Mouse (Mus musculus): Measurements from ENCODE around the gene Klc1. TPM values are rescaled to one million over a fixed set of nuclear protein-coding genes. Genes with fewer than 3 reads are reported as not detected.

Gene Klc1
- polyA plus RNA-seq, 1 experiment from 2014 or later, result 52.2 TPM

GRCm38 (mm10) chr12:111812611-111813010 lies 54.0 kb downstream of the Klc1 start:
- no peak for DNase-seq (ENCODE audit: low spot score)

GRCm38 (mm10) chr12:111813111-111813765 lies 54.6 kb downstream of the Klc1 start:
- peak; percentile 2 for DNase-seq (ENCODE audit: low spot score)

GRCm38 (mm10) chr12:111813766-111814617 lies 55.3 kb downstream of the Klc1 start, which contains the start of the genes Xrcc3 and Zfyve21:
Gene Xrcc3, minus strand, starts transcription at chr12:111813873.
Gene Zfyve21, plus strand, starts transcription at chr12:111814170.
- DNase-seq (ENCODE audit: low spot score), result peak; percentile 99

- DNase-seq (ENCODE audit: low spot score), result peak; percentile 5
These were observed 56.4 kb downstream of the Klc1 start for GRCm38 (mm10) chr12:111814769-111815762.

GRCm38 (mm10) chr12:111816528-111816927 lies 57.9 kb downstream of the Klc1 start:
- peak; percentile 43 for DNase-seq (ENCODE audit: low spot score)

- DNase-seq (ENCODE audit: low spot score), result no peak
These were observed 58.3 kb downstream of the Klc1 start for GRCm38 (mm10) chr12:111816967-111817366.

GRCm38 (mm10) chr12:111817991-111818390 lies 59.3 kb downstream of the Klc1 start:
- no peak for DNase-seq (ENCODE audit: low spot score)

GRCm38 (mm10) chr12:111819936-111820335 lies 61.3 kb downstream of the Klc1 start:
- no peak for DNase-seq (ENCODE audit: low spot score)

GRCm38 (mm10) chr12:111820708-111821107 lies 62.1 kb downstream of the Klc1 start:
- no peak for DNase-seq (ENCODE audit: low spot score)

GRCm38 (mm10) chr12:111821931-111822330 lies 63.3 kb downstream of the Klc1 start:
- no peak for DNase-seq (ENCODE audit: low spot score)

- DNase-seq (ENCODE audit: low spot score), result no peak
These were observed 68.9 kb downstream of the Klc1 start for GRCm38 (mm10) chr12:111827556-111827955.

GRCm38 (mm10) chr12:111829447-111829846 lies 70.8 kb downstream of the Klc1 start:
- DNase-seq (ENCODE audit: low spot score), result no peak

- DNase-seq (ENCODE audit: low spot score), result no peak
These were observed 71.3 kb downstream of the Klc1 start for GRCm38 (mm10) chr12:111829954-111830353.

GRCm38 (mm10) chr12:111830375-111830774 lies 71.7 kb downstream of the Klc1 start:
- DNase-seq (ENCODE audit: low spot score), result no peak

- no peak for DNase-seq (ENCODE audit: low spot score)
These were observed 74.0 kb downstream of the Klc1 start for GRCm38 (mm10) chr12:111832643-111833042.

- no peak for DNase-seq (ENCODE audit: low spot score)
These were observed 74.8 kb downstream of the Klc1 start for GRCm38 (mm10) chr12:111833457-111833856.

GRCm38 (mm10) chr12:111842565-111843433 lies 84.2 kb downstream of the Klc1 start:
- peak; percentile 13 for DNase-seq (ENCODE audit: low spot score)

- peak; percentile 30 for DNase-seq (ENCODE audit: low spot score)
These were observed 84.8 kb downstream of the Klc1 start for GRCm38 (mm10) chr12:111843470-111843869.

GRCm38 (mm10) chr12:111845953-111846352 lies 87.3 kb downstream of the Klc1 start:
- no peak for DNase-seq (ENCODE audit: low spot score)

GRCm38 (mm10) chr12:111846815-111847214 lies 88.2 kb downstream of the Klc1 start:
- DNase-seq (ENCODE audit: low spot score), result no peak

Measured in thymus, postnatal 0 days (tissue).